Mouse (Mus musculus) midbrain, postnatal 0 days (tissue): ENCODE data around the gene Tgm5. TPM values are rescaled to one million over a fixed set of nuclear protein-coding genes. Genes with fewer than 3 reads are reported as not detected.

Experiments used
- ATAC-seq: fragments of 200-750 bp; cut with Nextera tagmentation; 2 replicates; pipeline ENCODE4 v1.8.0; 2017; ENCODE audit warnings: moderate number of reproducible peaks, mild to moderate bottlenecking, moderate TSS enrichment, moderate library complexity; ENCODE audit not compliant: low FRiP score
- DNase-seq: peaks from one replicate; pipeline ENCODE4 v3.0.0-alpha.2; 2015; ENCODE audit warnings: low spot score
- H3K27ac ChIP-seq: fragments of 300-500 bp; sonication (generic); 2 replicates; pipeline ENCODE4 v1.5.1; 2014; ENCODE audit warnings: low read depth, mild to moderate bottlenecking, low read length, mixed read lengths
- H3K27me3 ChIP-seq: fragments of 300-500 bp; sonication (generic); 2 replicates; pipeline ENCODE4 v1.6.1; 2014; ENCODE audit warnings: low read length, control low read depth, mixed read lengths; ENCODE audit not compliant: insufficient read depth
- H3K36me3 ChIP-seq: fragments of 300-500 bp; sonication (generic); 2 replicates; pipeline ENCODE4 v1.6.1; 2014; ENCODE audit warnings: low read length, control low read depth, mixed read lengths; ENCODE audit not compliant: insufficient read depth
- H3K4me1 ChIP-seq: fragments of 300-500 bp; sonication (generic); 2 replicates; pipeline ENCODE4 v1.6.1; 2014; ENCODE audit warnings: mild to moderate bottlenecking, control low read depth, antibody characterized with exemption, low read length, mixed read lengths; ENCODE audit not compliant: insufficient read depth
- H3K4me2 ChIP-seq: fragments of 300-500 bp; sonication (generic); 2 replicates; pipeline ENCODE4 v1.6.1; 2014; ENCODE audit warnings: low read depth, mild to moderate bottlenecking, low read length, mixed read lengths; ENCODE audit not compliant: poor library complexity, severe bottlenecking
- H3K4me3 ChIP-seq: fragments of 300-500 bp; sonication (generic); 2 replicates; pipeline ENCODE4 v1.5.1; 2014; ENCODE audit warnings: low read depth, mild to moderate bottlenecking, low read length, moderate library complexity
- H3K9ac ChIP-seq: fragments of 300-500 bp; sonication (generic); replicated peaks from 2 replicates; pipeline ENCODE4 v1.6.1; 2014; ENCODE audit warnings: mild to moderate bottlenecking, low read length, moderate library complexity, mixed read lengths; ENCODE audit not compliant: poor library complexity, severe bottlenecking
- H3K9me3 ChIP-seq: fragments of 300-500 bp; sonication (generic); 2 replicates; pipeline ENCODE4 v1.6.1; 2016; ENCODE audit warnings: low read length, control low read depth
- CTCF ChIP-seq: IDR thresholded peaks from 2 replicates; pipeline ENCODE4 v1.5.1; 2016; ENCODE audit warnings: antibody characterized with exemption, mild to moderate bottlenecking
- WGBS: fragments of 180-500 bp; shearing (Covaris S2); extraction: QIAGEN DNeasy Blood & Tissue Kit; methylation state at CpG from one replicate; pipeline ENCODE4 v1.1.7; 2014; 5-methylcytosine and 5-hydroxymethylcytosine counted together
- polyA plus RNA-seq: library from polyadenylated mRNA; unstranded; fragments of >200 nt; fragmentation: Nextera tagmentation; extraction: Ambion mirVana; gene quantifications from 2 replicates; pipeline ENCODE4 v1.2.1, GENCODE M21; 2015
- total RNA-seq: library from RNA; depleted of rRNA; stranded (reverse); fragments of >200 nt; gene quantifications from 2 replicates; pipeline ENCODE4 v1.2.3, GENCODE M21; 2014

Gene Tgm5
- total and polyA plus RNA-seq, 2 experiments from 2014 or later = 0.11 to 0.44 TPM

GRCm38 (mm10) chr2:121115418-121115817, 29.8 kb upstream of the Tgm5 start:
- Histone ChIP-seq H3K9me3 (no peaks in the 10 kb centered on the region), H3K9ac (no peak overlapping the region), H3K27ac (no peak overlapping the region), H3K4me3 (no peak overlapping the region), H3K4me1 (no peaks in the 10 kb centered on the region), H3K4me2 (no peak overlapping the region), H3K27me3 (no peaks in the 10 kb centered on the region), H3K36me3 (no peaks in the 10 kb centered on the region)
- 98% methylated on average over 2 of the region's 2 CpGs for WGBS
- no peak for TF ChIP-seq CTCF
- DNase-seq (no peak), ATAC-seq (no peak)

DNA sequence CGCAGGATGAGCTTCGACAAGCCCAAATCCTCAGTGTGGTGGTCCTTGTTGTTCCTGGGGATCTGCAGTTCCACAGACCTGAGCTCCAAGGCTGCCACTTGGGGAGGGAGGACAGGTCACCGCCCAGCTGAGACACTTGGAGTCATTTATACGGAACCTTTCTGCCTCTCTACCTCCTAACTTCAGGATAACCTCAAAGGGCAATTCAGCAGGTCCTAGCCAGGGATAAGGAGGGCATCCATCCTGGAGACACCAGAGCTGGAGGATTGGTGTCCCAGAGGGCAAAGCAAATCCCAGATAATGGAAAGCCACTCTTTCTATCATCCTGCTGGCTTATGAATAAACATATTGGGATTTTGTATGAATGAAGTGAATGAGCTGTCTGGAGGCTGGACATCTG, 24.1 kb upstream of the Tgm5 start, which contains the start of gene Tgm7:
TSS of gene Tgm7 (minus strand) at position 101 of the 400 bp plus-strand sequence.
- no peaks in the 10 kb centered on the region for H3K36me3 ChIP-seq
- H3K4me1 ChIP-seq = no peaks in the 10 kb centered on the region
- H3K27ac ChIP-seq = no peak within 1 kb of the TSS
- no peaks in the 10 kb centered on the region for H3K9me3 ChIP-seq
- ATAC-seq (no peak), DNase-seq (no peak)
- TF ChIP-seq CTCF = no peak
- no peak within 1 kb of the TSS for H3K9ac ChIP-seq
- H3K4me3 ChIP-seq = no peak within 1 kb of the TSS
- WGBS = 85% methylated on average over 4 of the region's 4 CpGs
- H3K4me2 ChIP-seq = no peak within 1 kb of the TSS
- no peaks in the 10 kb centered on the region for H3K27me3 ChIP-seq

GRCm38 (mm10) chr2:121105940-121106339, 20.3 kb upstream of the Tgm5 start:
- no peak for TF ChIP-seq CTCF
- no peak overlapping the region for H3K4me2 ChIP-seq
- H3K27ac ChIP-seq = no peak overlapping the region
- H3K9me3 ChIP-seq = no peaks in the 10 kb centered on the region
- no peak overlapping the region for H3K9ac ChIP-seq
- H3K27me3 ChIP-seq = no peaks in the 10 kb centered on the region
- ATAC-seq (no peak), DNase-seq (no peak)
- H3K4me3 ChIP-seq = no peak overlapping the region
- no peaks in the 10 kb centered on the region for H3K4me1 ChIP-seq
- no peaks in the 10 kb centered on the region for H3K36me3 ChIP-seq

DNA sequence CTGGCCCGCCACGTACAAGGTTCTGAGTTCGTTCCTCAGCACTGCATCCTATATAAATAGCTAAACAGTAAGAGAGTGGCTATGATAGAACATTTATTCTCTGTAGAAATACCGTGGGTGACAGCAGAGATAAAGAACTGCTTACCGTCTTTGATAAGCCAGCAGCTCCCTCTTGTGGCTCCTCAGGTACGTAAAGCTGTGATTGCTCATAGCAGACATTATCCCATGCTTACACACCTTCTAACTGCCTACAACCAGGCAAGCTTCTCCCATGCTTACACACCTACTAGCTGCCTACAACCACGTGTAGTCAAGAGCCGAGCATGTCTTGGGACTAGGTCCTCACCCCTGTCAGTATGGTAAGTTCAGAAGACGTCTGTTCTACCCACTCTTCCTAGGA, 16.4 kb upstream of the Tgm5 start:
- Histone ChIP-seq H3K9me3 (no peaks in the 10 kb centered on the region), H3K27ac (no peak overlapping the region), H3K4me1 (no peaks in the 10 kb centered on the region), H3K36me3 (no peaks in the 10 kb centered on the region), H3K9ac (no peak overlapping the region), H3K4me3 (no peak overlapping the region), H3K4me2 (no peak overlapping the region), H3K27me3 (no peaks in the 10 kb centered on the region)
- DNase-seq (peak; percentile 82), ATAC-seq (no peak)
- WGBS = 25% methylated on average over 9 of the region's 9 CpGs
- peak; percentile 89 for TF ChIP-seq CTCF

DNA sequence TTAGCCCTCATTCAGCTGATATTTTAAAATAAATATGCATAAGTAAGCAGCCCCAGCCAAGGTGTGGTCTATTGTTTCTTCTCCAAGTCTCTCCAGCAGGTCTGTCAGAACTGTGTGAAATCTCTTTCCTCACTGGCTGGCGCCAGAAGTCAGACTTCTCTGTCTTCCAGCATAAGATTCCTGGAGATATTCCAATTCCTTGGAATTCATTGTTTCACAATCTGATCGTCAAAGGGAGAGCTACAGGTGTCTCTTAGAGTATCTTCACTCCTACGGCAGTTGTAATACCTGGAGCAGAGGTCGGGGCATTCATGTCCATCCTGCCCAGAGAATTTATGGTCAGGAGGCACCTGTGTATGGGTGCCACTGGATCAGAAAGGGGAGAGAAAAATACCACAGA, 4.1 kb upstream of the Tgm5 start:
- WGBS = 79% methylated on average over 4 of the region's 4 CpGs
- DNase-seq (no peak), ATAC-seq (no peak)
- no peak overlapping the region for H3K4me2 ChIP-seq
- H3K4me3 ChIP-seq = no peak overlapping the region
- no peak for TF ChIP-seq CTCF
- H3K9ac ChIP-seq = no peak overlapping the region
- H3K9me3 ChIP-seq = no peaks in the 10 kb centered on the region
- no peak overlapping the region for H3K27ac ChIP-seq
- no peaks in the 10 kb centered on the region for H3K4me1 ChIP-seq
- H3K36me3 ChIP-seq = no peaks in the 10 kb centered on the region
- no peaks in the 10 kb centered on the region for H3K27me3 ChIP-seq

GRCm38 (mm10) chr2:121088507-121088906, 2.9 kb upstream of the Tgm5 start:
- ATAC-seq (no peak), DNase-seq (no peak)
- H3K4me1 ChIP-seq = no peaks in the 10 kb centered on the region
- no peak overlapping the region for H3K4me2 ChIP-seq
- no peaks in the 10 kb centered on the region for H3K27me3 ChIP-seq
- H3K9me3 ChIP-seq = no peaks in the 10 kb centered on the region
- 94% methylated on average over 3 of the region's 3 CpGs for WGBS
- no peak overlapping the region for H3K4me3 ChIP-seq
- no peak overlapping the region for H3K27ac ChIP-seq
- no peak for TF ChIP-seq CTCF
- no peaks in the 10 kb centered on the region for H3K36me3 ChIP-seq
- H3K9ac ChIP-seq = no peak overlapping the region
